ENCODE assay signal across 9 mouse cellular contexts in the genomic region with DNA sequence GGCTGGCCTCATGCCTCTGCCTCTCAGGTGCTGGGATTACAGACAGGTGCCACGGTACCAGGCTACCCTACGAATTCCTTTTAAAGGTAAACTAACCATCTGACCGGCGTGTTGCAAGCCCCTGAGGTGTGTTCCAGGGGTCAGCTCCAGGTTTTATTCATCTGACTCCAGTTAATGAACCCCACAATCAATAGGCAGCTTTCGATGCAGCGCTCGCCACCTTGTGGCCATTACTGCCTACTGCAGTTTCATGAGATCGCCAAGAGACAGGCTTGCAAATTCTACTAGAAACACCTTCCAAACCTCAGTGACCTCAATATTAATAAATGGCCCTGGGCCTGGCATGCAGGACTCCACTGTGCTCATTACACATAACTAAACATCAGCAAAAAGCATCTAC. TPM values are rescaled to one million over a fixed set of nuclear protein-coding genes. Genes with fewer than 3 reads are reported as not detected.
A peak's percentile ranks its signal among the peaks of the same experiment; 100 is the strongest.
DNase-seq lines count a peak whose midpoint lies in the region; ATAC-seq and TF ChIP-seq lines count a peak whose summit lies in the region.
"Had no signal": no experiment of that assay in that cellular context is flagged by ENCODE, and none has a peak within 500 bp of the region (broad histone marks: within the 10 kb centered on the region; RNA-seq: fewer than 3 reads in every experiment).

No protein-coding gene starts in this region.

- TF ChIP-seq POLR2A in spleen, adult 2 months (IDR thresholded peaks at IDR 0.05; ENCODE audit: low read depth, low read length): no peak

- peak; percentile 36 for TF ChIP-seq CTCF in C2C12 (IDR thresholded peaks at IDR 0.05; ENCODE audit: control insufficient read depth, insufficient read depth, insufficient read length)
- peak; percentile 96 for TF ChIP-seq CTCF in layer of hippocampus, adult 2 months (conservative IDR thresholded peaks at IDR 0.05)
- peak; percentile 50; the same call in 1 of the 2 replicates for TF ChIP-seq CTCF in spleen, adult 2 months (IDR thresholded peaks at IDR 0.05; ENCODE audit: extremely low read depth, insufficient read depth, insufficient read length, insufficient replicate concordance)

- H3K79me3 ChIP-seq in C2C12 (ENCODE audit: low read depth): no peaks in the 10 kb centered on the region

- ATAC-seq in forebrain, embryonic 11.5 days (replicated peaks; ENCODE audit: low FRiP score): no peak
- ATAC-seq in forebrain, embryonic 12.5 days (ENCODE audit: low FRiP score): no peak
- peak; percentile 50; the same call in 1 of the 2 replicates for ATAC-seq in frontal cortex, adult (ENCODE audit: low TSS enrichment)

- no peak overlapping the region for H3K4me2 ChIP-seq in forebrain, embryonic 11.5 days (ENCODE audit: low read depth, low read length, severe bottlenecking)
- H3K4me2 ChIP-seq in forebrain, embryonic 12.5 days: no peak overlapping the region
- H3K4me2 ChIP-seq: liver, embryonic 15.5 days had no signal

- DNase-seq in forebrain, embryonic 11.5 days (ENCODE audit: low spot score): peak; percentile 76
- peak; percentile 44 for DNase-seq in c-Kit-positive CD71-positive TER-119-negative erythroid progenitor cells, embryonic 14.5 days (ENCODE audit: low read depth)
- DNase-seq in layer of hippocampus, adult 2 months (ENCODE audit: low spot score in 2 of 2): peak; percentile 47 to 71
- DNase-seq in lung, postnatal 14 days: peak; percentile 65
- DNase-seq in spleen, adult 2 months (ENCODE audit: low read depth in 1 of 2, low spot score in 2 of 2): peak in 1 of 2 experiments; percentile 28

- WGBS in forebrain, embryonic 11.5 days: 17% methylated on average over 8 of the region's 8 CpGs
- WGBS in forebrain, embryonic 12.5 days: 17% methylated on average over 8 of the region's 8 CpGs
- WGBS in spleen, adult 2 months: 20% methylated on average over 8 of the region's 8 CpGs

- H3K9me3 ChIP-seq in forebrain, embryonic 11.5 days (ENCODE audit: control insufficient read depth, low read length): no peaks in the 10 kb centered on the region
- H3K9me3 ChIP-seq in forebrain, embryonic 12.5 days: no peaks in the 10 kb centered on the region
- H3K9me3 ChIP-seq: liver, embryonic 15.5 days had no signal

- H3K36me3 ChIP-seq in forebrain, embryonic 11.5 days (ENCODE audit: control insufficient read depth, insufficient read depth, low read length): no peaks in the 10 kb centered on the region
- no peaks in the 10 kb centered on the region for H3K36me3 ChIP-seq in forebrain, embryonic 12.5 days (replicated peaks)
- H3K36me3 ChIP-seq in C2C12 (ENCODE audit: control insufficient read depth, insufficient read depth): no peaks in the 10 kb centered on the region
- no peaks in the 10 kb centered on the region for H3K36me3 ChIP-seq in spleen, adult 2 months (ENCODE audit: control insufficient read depth, insufficient read depth, low read length)
- H3K36me3 ChIP-seq: liver, embryonic 15.5 days had no signal

- no peak overlapping the region for H3K9ac ChIP-seq in forebrain, embryonic 11.5 days (ENCODE audit: low read length)
- no peak overlapping the region for H3K9ac ChIP-seq in forebrain, embryonic 12.5 days
- H3K9ac ChIP-seq: liver, embryonic 15.5 days had no signal

- no peak overlapping the region for H3ac ChIP-seq in C2C12 (ENCODE audit: control insufficient read depth, insufficient read length, low read depth)

- no peaks in the 10 kb centered on the region for H3K79me2 ChIP-seq in C2C12 (ENCODE audit: control insufficient read depth, insufficient read depth)

- H3K27ac ChIP-seq in forebrain, embryonic 11.5 days (ENCODE audit: low read depth, low read length): no peak overlapping the region
- H3K27ac ChIP-seq in forebrain, embryonic 12.5 days: no peak overlapping the region
- no peak overlapping the region for H3K27ac ChIP-seq in layer of hippocampus, adult 2 months
- H3K27ac ChIP-seq in spleen, adult 2 months (ENCODE audit: insufficient read depth, low read length): no peak overlapping the region
- H3K27ac ChIP-seq: liver, embryonic 15.5 days had no signal

- no peaks in the 10 kb centered on the region for H3K4me1 ChIP-seq in forebrain, embryonic 11.5 days (replicated peaks; ENCODE audit: control insufficient read depth, insufficient read depth, low read length)
- H3K4me1 ChIP-seq in forebrain, embryonic 12.5 days: no peaks in the 10 kb centered on the region
- no peaks in the 10 kb centered on the region for H3K4me1 ChIP-seq in spleen, adult 2 months (ENCODE audit: control insufficient read depth, insufficient read depth, insufficient read length)
- H3K4me1 ChIP-seq: liver, embryonic 15.5 days had no signal

- H3K27me3 ChIP-seq in forebrain, embryonic 11.5 days (ENCODE audit: control insufficient read depth, insufficient read depth, low read length): no peaks in the 10 kb centered on the region
- H3K27me3 ChIP-seq in forebrain, embryonic 12.5 days: 0 out of 2 replicates have a peak, but pooled peaks cover 2% of the 10 kb centered on the region
- H3K27me3 ChIP-seq in C2C12 (ENCODE audit: control insufficient read depth, insufficient read depth, insufficient read length): peaks cover 42% of the 10 kb centered on the region
- no peaks in the 10 kb centered on the region for H3K27me3 ChIP-seq in spleen, adult 2 months (ENCODE audit: control insufficient read depth, insufficient read depth, low read length)
- H3K27me3 ChIP-seq: liver, embryonic 15.5 days had no signal

- no peak overlapping the region for H3K4me3 ChIP-seq in forebrain, embryonic 11.5 days (ENCODE audit: low read depth, low read length)
- no peak overlapping the region for H3K4me3 ChIP-seq in forebrain, embryonic 12.5 days (replicated peaks)
- H3K4me3 ChIP-seq in C2C12 (ENCODE audit: insufficient read depth, poor library complexity, severe bottlenecking): no peak overlapping the region
- no peak overlapping the region for H3K4me3 ChIP-seq in layer of hippocampus, adult 2 months
- H3K4me3 ChIP-seq in spleen, adult 2 months (ENCODE audit: extremely low read depth, insufficient read depth, insufficient read length): no peak overlapping the region
- H3K4me3 ChIP-seq: liver, embryonic 15.5 days had no signal

TF ChIP-seq in C2C12, 6 proteins besides CTCF, POLR2A, EP300 and RAD21:
- no peak for TF ChIP-seq MAX (IDR thresholded peaks at IDR 0.05)
- no peak for TF ChIP-seq USF1 (IDR thresholded peaks at IDR 0.05; ENCODE audit: low read depth)
- TF ChIP-seq MYOG (IDR thresholded peaks at IDR 0.05; ENCODE audit: control insufficient read depth, extremely low read depth, insufficient read length): no peak
- no peak for TF ChIP-seq FOSL1 (IDR thresholded peaks at IDR 0.05; ENCODE audit: insufficient read depth, low read length, poor library complexity, severe bottlenecking)
- no peak for TF ChIP-seq MYOD1 (IDR thresholded peaks at IDR 0.05; ENCODE audit: control insufficient read depth, insufficient read length, low read depth)
- TF ChIP-seq CEBPB (IDR thresholded peaks at IDR 0.05; ENCODE audit: low read depth): no peak

RNA-seq across cellular contexts. Expression of a gene that starts 9.0 kb away (rescaled TPM):
- 0.07 and 0.08 TPM in 2 replicates for polyA plus RNA-seq in forebrain, embryonic 11.5 days (2014; fragmentation: Nextera tagmentation; extraction: Ambion mirVana)
- not detected in 2 replicates for polyA plus RNA-seq in forebrain, embryonic 12.5 days (2016; fragmentation: Nextera tagmentation; extraction: Ambion mirVana)
- not detected for polyA plus RNA-seq in C2C12 (2012; fragmentation: generic; extraction: Trizol)
- not detected for total RNA-seq in layer of hippocampus, adult 2 months (2021)
- 0.02 and 0.14 TPM in 2 replicates for polyA plus RNA-seq in spleen, adult 2 months (2012; rRNA removed)
- polyA plus RNA-seq: liver, embryonic 15.5 days had no signal

RNA-seq across cellular contexts. Expression of a gene that starts 34.0 kb away (rescaled TPM):
- polyA plus RNA-seq in forebrain, embryonic 11.5 days (2014; fragmentation: Nextera tagmentation; extraction: Ambion mirVana): not detected in 2 replicates
- not detected in 2 replicates for polyA plus RNA-seq in forebrain, embryonic 12.5 days (2016; fragmentation: Nextera tagmentation; extraction: Ambion mirVana)
- polyA plus RNA-seq in C2C12 (2012; fragmentation: generic; extraction: Trizol): not detected
- not detected for total RNA-seq in layer of hippocampus, adult 2 months (2021)
- 0.49 and 1.1 TPM in 2 replicates for polyA plus RNA-seq in spleen, adult 2 months (2012; rRNA removed)
- polyA plus RNA-seq: liver, embryonic 15.5 days had no signal

RNA-seq across cellular contexts. Expression of a gene that starts 34.8 kb away (rescaled TPM):
- polyA plus RNA-seq in forebrain, embryonic 11.5 days (2014; fragmentation: Nextera tagmentation; extraction: Ambion mirVana): 0.09 TPM in 1 of 2 replicates, not detected in the other
- polyA plus RNA-seq in forebrain, embryonic 12.5 days (2016; fragmentation: Nextera tagmentation; extraction: Ambion mirVana): 0.08 and 0.14 TPM in 2 replicates
- not detected for polyA plus RNA-seq in C2C12 (2012; fragmentation: generic; extraction: Trizol)
- total RNA-seq in layer of hippocampus, adult 2 months (2021): 10 to 100 TPM; 11.9 to 12.1 TPM
- polyA plus RNA-seq in spleen, adult 2 months (2012; rRNA removed): not detected in 2 replicates
- polyA plus RNA-seq: liver, embryonic 15.5 days had no signal

Comparison
In these comparisons a context has a peak if more than half of its experiments do, and no peak if none do; other contexts are left out.
1. CTCF ChIP-seq: peak in every context shown above with its lines; median percentile 96 in layer of hippocampus, adult 2 months; 50 in spleen, adult 2 months; 36 in C2C12.